Mouse (Mus musculus) urinary bladder, postnatal 14 days (tissue): ENCODE measurements around the gene Tbc1d10a.
"Not testable (repeated sequence)": the region's sequence is repeated elsewhere in the genome, so short reads cannot be mapped to it uniquely, and the experiment has no call there.

Experiments used
- DNase-seq: peaks from one replicate; pipeline ENCODE4 v3.0.0; 2021; ENCODE audit warnings: low spot score

Tbc1d10a gene

DNA sequence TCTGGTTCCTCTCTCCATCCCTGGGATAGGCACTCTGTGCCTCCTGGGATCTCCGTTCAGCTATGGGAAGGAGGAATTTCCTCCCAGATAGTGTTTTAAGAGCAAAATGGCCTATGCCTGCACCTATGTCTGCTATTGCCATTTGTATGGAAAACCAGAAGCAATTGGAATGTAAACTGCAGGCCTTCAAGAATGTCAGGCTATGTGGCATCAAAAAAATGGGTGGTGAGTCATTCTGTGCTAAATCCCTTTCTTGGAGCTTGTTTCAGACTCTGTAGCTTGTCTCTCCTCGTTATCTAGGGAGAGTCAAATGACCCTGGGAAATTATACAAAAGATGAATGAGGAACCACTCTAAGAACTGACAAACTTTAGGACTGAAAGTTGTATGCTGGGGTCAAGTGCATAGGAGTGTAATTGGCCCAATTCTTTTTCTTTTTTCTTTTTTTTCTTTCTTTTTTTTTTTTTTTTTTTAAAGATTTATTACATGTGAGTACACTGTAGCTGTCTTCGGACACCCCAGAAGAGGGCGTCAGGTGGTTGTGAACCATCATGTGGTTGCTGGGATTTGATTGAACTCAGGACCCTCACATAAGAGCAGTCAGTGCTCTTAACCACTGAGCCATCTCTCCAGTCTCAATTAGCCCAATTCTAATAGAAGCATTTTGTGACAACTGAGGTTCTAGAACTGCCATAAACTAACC, 2.2 kb upstream of the Tbc1d10a start:
- DNase-seq: no peak

DNA sequence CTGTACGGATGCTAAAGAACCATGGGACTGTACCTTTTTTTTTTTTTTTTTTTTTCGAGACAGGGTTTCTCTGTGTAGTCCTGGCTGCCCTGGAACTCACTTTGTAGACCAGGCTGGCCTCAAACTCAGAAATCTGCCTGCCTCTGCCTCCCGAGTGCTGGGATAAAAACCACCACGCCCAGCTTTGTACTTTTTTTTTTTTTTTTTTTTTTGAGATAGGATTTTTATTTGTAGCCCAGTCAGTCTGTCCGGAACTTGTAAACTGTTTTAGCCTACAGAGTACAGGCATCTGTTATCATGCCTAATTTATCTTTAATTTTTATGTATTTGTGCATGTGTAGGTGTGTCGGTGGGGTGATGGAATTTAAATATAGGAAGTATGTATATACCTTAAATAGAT, 1.1 kb upstream of the Tbc1d10a start:
- DNase-seq: not testable (repeated sequence)

DNA sequence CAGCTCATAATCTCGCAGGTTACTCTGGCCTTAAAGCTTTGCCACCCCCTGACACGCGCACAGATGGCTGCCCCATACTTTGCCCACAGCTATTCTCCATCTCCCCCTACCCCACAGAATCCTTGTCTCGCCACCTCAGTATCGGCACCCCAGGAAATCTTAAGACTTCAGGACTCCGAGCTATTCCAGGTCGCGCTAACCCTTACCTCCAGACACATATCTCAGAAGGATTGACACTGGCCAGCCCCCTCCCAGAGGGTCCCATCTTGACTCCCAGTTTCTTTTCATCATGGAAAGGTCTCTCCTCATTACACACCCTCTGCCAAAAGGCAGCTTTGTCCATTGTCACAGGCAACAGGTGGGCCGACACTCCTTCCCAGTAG, 720 bp downstream of the Tbc1d10a start:
- DNase-seq: no peak

DNA sequence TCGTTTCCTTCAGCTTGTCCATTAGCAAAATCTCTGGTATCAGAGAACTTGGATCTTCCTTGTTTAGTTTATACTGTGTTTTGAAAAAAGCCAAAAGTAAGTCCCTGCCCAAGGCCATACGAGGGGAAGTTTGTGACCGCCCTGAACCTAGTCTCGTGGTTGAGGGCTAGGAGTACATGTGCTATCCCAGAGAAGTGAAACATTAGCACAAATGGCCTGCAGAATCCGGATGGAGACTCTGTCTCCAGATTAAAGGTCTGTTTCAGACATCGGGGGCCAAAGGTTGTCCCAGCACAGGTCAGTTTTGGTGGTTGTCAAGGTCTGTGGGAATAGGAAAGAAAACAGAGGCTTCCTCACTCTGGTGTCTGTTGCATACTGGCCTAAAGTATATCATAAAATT, 2.6 kb downstream of the Tbc1d10a start:
- DNase-seq: no peak

DNA sequence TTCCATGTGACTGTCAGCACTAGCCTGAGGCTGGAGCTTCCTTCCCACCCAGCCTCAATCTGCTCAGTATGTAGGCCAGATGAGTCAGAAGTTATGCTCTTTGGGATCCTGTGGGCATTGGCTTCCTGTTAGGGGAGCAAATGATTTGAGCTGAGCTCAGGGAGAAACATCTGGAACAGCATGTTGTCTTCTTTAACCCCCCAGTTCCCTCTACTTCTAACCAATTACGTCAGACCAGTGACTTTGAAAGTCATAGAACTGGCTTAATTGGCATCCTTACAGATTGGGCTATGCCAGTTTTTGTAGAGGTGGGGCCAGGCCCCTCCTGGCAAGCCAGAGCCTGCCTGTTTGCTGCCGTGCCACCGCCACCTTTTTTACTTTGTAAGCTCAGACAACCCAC, 4.1 kb downstream of the Tbc1d10a start:
- DNase-seq: peak; percentile 54

DNA sequence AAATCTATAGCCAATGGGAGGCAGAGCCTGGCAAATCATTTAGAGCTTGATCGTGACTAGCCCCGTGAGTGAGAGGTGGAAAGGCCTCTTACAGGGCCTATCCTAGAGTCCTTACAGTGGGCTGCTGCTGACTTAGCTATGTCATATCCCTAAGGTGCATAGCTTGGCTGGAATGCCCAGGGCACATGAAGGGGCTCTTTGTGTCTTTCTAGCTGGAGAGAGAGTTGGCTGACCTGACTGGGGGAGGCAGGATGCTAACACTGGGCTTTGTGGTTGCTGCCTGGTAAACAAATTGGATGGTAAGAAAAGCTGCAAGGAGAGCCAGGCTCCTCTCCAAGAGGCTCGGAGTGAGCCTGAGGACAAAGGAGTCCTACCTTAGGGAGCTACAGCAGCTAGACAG, 6.2 kb downstream of the Tbc1d10a start:
- DNase-seq: no peak

DNA sequence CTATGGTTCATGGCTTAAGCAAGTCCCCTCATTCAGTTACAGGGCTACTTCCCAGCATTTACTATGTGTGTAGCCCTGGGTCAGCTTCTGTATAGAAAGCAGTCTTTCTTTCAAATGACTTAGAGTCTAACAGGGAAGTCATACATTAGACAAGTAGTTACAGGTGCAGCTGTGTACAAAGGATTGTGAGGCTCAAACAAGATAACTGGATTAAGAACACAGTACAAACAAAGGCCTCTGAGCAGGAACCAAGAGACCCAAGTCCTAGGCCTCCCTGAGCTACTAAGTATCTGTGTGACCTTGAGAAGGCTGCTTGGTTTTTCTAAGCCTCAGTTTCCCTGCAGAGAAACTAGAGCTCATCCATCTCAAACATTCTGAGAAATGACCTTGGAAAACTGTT, 6.8 kb downstream of the Tbc1d10a start:
- no peak for DNase-seq

DNA sequence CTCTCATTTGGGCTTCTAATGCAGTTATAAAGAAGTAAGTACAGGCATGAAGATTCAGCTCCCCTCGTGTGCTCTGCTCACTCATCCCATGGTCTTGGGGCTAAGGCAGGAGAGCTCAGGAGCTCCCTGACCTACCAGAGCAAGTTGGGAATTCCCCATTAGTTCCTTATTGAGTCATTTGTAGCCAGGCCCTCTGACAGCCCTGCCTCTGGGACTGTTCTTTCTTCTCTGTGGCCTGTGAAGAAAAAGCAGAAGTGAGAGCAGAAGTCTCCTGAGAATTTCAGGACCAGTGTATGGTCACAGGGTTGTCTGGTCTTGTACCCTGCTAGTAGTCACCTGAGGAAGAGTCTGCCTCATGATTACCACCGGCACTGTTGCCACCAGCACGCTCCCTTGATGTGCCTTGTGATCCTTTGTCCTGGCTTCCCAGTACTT, 9.0 kb downstream of the Tbc1d10a start:
- no peak for DNase-seq

DNA sequence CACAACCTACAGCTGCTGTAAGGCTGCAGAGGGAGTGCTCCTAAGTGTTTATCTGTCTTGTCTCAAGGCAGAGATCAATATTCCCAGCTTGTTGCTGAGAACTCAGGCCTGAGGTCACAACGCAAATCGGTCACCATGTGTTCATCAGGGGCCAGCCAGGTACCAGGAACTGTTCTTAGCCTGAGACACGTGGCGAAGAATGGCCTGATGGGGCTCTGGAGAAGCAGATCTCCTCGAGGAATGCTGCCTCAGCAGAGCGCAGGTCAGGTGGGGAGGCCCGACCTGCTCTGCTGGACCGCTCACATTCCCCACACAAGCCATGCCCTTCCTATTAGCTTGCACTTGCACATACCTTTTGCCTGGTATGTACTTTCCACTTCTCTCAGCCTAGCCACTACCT, 10.0 kb downstream of the Tbc1d10a start:
- peak; percentile 79 for DNase-seq

DNA sequence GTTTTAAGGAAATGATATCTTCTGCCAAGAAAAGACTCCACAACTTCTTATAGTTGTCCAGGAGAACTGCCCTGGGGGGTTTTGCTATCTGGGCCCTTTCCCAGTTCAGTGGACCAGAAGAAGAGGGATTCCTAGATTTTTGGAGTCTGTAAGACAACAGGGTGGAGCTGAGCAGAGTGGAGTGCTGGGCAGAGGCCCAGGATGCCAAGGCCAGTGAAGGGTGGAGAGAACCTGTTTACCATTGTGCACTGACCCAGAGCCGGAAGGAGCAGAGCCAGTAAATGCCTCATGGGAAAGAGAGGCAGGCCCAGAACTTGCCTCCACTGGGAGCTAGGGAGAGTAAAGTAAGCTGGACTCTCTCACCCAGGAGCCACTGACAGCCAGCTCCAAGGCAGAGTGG, 11.1 kb downstream of the Tbc1d10a start:
- peak; percentile 56 for DNase-seq

DNA sequence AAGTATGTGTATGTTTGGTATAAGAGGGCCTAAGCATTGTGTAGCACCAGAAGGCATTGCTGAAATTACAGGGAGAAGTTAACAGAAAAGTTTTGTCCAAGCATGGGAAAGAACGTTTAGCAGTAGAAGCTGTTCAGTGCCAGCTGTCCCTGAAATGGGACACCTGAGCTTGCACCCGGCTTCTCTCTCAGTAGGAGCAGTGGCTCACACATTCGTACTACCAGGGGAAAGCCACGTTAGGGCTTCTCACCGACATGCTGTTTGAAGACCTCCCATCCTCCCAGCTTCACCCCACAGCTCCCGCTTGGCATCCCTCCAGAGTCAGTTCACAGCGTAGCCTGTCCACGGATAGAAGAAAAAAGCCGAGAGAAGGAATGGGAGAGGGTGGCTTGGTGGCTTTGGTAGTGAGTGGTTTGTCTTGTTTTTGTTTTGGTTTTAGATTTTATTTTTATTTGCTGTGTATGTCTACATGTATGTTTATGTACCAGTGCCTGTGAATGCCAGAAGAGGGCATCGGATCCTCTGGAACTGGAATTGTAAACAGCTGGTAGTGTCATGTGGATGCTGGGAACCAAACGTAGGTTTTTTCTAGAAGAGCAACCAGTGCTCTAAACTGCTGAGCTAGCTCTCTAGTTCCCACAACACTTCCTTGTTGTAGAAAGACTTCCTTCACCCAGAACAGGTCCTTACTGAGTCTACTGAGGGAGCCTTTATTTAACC, 15.6 kb downstream of the Tbc1d10a start:
- DNase-seq: no peak

DNA sequence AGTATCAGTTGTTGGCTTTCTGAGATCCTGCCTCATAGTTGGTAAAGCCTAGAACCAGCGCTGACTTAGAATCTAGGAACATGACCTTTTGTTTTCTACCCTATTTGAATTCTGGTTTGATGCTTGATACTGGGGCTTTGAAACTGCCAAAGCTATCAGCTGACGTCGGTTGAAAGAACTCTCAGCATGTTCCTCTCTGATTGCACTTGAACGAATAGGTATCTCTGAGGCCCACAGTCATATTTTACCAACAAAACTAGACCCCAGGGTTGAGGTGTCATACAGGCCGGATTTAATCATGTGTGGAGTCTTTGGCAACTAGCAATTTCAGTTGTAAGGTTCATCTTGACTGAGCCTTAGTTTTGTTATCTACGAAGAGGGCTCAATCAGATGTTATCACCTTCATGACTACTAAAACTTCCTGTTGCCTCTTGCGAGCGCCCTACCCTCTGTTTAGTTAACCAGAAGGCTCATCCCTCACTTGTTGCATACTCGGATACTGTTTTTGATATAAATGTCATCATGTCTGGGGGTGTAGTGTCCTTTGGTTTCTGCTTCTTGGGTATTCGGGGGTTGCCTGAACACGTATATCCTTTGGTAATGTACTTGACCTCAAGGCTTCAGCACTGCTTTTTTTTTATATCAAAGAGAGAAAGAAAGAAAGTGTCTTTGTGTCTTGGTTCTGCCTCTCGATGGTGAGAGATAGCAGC, 16.6 kb downstream of the Tbc1d10a start:
- DNase-seq: no peak

DNA sequence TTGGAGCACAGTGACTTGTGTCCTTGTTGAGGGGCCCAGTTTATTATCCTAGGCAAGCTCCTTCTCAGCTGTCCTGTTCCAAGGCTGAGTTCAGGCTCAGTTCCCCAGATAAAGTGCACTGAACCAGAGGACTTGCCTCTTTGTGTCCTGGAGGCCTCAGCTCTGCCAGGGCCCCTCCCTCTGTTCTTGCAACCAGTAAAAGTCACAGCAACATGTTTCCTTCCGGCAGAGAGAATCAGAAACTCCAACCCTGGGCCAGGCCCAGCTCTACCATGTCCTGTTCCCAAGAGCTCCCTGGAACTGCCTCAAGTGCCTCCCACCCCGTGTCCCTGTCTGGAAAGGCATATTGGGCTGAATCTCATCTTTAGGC, 17.1 kb downstream of the Tbc1d10a start:
- peak; percentile 78 for DNase-seq

DNA sequence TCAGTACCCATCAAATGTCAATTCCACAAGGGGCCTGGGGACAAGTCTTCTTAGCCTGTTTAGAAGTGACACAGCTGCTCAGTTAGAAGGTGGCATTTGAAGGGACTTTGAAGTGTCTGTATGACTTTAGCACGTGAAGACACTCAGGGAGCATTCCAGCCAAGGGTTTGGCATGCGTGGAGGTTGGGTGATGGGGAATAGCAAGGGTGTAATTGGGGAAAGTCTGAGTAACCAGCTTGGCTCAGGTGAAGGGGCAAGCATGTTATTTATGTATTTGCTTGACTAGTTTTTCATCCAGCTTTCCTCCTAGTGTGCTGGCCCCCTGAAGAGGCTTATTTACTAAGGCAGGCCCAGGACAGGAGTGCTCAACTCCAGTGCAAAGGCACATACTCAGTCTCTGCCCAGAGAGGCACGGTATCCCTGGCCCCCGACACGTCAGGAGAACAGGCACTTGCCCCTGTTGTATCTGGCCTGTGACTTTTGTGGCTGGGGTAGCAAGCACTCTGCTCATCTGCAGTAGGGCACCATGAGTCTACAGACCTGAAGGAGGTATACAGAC, 18.6 kb downstream of the Tbc1d10a start:
- DNase-seq: no peak

DNA sequence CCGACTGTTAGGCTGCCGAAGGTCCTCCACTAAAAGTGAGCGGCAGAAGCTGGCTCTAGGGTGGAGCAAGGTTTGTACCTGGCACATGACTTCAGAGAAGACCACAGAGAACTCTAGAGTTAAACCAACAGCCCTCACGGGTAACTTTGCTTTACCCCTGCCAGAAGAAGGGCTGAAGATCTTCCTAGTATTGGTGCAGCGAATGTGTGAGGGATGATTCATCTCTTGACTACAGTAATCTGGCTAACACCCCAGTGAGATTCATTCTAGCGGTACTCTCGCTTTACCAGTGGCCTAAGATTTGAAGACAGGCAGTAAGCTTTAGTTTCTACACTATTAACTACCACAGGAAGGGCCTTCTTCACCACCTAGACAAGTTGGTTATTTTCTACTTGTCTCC, 19.4 kb downstream of the Tbc1d10a start:
- no peak for DNase-seq

DNA sequence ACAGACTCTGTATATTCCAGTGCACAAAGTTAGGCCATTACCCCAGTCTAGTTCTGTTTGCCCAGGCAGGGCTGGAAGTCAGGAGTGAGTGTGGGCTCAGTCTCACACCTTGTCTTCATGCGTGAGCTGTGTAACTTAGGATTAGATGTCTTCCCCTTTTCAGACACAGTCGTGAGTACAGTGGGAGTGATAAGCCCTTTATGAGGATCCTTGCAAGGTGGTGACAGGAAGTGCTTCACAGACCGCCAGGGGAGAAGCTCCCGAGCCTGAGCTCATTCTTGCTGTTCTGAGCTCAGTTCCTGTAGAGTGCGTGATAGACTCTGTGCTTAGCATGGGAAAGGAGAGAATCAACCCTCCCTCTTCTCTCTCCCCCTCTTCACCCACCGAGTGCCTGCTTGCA, 20.0 kb downstream of the Tbc1d10a start:
- no peak for DNase-seq

DNA sequence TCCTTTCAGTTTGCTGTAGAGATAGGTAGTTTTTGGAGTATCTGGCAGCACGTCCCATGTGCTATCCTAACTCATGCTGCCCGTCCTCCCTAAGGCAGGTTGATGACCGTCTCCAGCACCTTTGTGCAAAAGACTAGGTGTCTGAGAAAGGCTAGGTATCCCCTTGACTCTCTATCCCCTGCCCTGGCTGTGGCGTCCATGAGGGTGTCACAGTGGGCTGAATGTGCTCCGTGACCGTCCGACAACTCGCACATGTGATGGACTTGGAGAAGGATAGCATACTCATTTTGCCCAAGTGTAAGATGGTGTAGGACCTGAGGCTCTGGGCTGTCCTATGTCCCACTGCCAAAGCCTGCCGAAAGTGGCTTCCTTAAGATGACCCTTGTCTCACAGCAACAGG, 21.1 kb downstream of the Tbc1d10a start:
- DNase-seq: no peak

DNA sequence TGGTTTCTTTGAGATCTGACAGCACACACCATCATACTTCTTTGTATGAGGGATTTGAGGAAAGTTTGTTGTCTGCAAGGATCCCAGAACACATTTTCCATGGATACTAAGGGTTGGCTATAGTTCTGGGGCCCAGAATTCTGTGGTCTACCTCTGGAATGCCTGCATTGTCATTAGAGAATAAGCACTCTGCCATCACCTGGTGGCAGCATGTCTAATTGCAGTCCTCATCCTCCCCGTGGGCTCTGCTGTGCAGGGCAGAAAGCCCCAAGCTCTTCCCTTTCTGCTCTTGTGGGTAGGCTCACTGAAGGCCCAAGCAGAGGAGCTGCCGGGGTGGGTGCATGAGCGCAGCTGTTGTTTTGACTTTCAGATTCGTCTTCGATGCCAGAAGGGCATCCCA, 23.0 kb downstream of the Tbc1d10a start:
- DNase-seq: no peak

DNA sequence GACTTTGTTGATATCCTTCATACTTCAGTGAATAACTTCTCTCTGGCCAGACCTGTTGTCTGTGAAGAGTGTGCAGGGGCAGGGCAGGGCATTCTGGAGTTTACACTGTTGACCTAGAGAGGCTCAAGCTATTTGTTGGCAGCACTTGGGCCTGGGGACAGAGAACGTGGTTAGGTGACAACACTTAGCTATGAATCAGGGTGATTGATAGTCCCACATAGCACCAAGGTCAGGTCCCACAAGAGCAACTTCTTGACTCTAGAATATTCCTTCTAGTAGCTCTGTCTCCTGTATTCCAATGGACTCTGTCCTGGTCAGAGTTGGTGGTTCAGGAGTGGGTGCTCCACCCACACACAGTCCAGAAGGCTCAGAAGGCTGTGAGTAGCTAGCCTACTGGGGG, 24.2 kb downstream of the Tbc1d10a start:
- DNase-seq: no peak

DNA sequence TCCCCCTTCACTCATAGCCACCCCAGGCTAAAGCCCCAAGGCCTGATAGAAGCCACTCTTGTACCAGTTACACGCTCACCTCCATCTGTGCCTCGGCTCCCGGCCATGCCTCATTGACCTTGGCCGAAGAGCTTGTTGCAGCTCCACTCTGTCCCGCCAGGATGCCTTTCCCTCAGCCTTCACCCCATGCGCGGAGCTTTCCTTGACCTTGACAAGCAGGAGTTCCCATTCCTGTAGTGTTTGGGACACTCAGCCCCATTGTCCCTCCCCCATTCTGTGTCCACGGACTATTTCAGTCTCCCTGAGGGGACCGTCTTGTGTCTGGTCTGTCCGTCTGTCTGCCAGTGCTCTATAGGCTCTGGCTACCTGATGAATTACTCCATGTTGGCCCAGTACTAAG, 26.5 kb downstream of the Tbc1d10a start:
- no peak for DNase-seq

DNA sequence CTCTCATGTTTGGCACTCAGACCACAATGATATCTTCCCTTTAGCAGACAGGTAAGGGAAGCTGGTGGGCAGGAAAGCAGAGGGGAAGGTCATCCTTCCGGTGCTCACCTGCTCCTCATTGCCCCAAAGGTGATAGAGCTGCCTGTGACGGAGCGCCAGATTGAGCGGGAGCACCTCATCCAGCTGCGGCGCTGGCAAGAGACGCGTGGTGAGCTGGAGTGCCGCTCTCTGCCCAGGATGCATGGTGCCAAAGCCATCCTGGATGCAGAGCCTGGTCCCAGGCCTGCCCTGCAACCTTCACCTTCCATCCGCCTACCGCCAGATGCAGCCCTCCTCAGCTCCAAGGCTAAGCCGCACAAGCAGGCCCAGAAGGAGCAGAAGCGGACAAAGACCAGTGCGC, 28.0 kb downstream of the Tbc1d10a start:
- DNase-seq: no peak

DNA sequence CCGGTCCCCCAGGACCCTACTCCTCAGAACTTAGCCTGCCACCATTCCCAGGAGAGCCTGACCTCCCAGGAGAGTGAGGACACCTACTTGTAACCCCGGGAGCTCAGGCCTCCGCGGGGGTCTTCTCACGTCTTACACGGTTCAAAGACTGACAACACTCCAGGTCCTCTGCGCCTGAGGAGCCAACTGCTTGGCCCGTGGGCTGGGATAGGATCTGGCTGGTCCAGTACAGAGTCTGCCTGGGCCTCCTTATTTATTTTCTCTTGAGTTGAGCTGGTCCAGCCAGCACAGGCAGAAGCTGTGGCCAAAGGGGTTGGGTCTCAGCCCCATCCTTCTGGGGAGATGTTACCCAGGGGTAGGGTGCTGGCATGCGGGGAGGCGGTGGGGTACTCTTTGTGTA, 28.5 kb downstream of the Tbc1d10a start:
- DNase-seq: no peak
